In genomic region chr16:34694477-34694876, GRCm38 (mm10) we compare ENCODE assay signal across 23 mouse cellular contexts. TPM values are rescaled to one million over a fixed set of nuclear protein-coding genes. Genes with fewer than 3 reads are reported as not detected.
"Had no signal": no experiment of that assay in that cellular context is flagged by ENCODE, and none has a peak within 500 bp of the region (broad histone marks: within the 10 kb centered on the region; RNA-seq: fewer than 3 reads in every experiment).

No protein-coding gene starts in this region.

- H3K27ac ChIP-seq: neural tube, embryonic 15.5 days; stomach, embryonic 15.5 days; stomach, postnatal 0 days had no signal

- DNase-seq: retina, postnatal 1 day; right cerebral cortex, adult 18-20 months; right cerebral cortex, postnatal 14 days; right cerebral cortex, postnatal 25 days; right cerebral cortex, postnatal 4 days; spleen, adult 18-20 months; thymus, adult 18-20 months; thymus, adult 2 months; thymus, postnatal 14 days; thymus, postnatal 25 days; thymus, postnatal 36 days; thymus, postnatal 4 days had no signal

- H3K27me3 ChIP-seq: neural tube, embryonic 15.5 days; stomach, embryonic 15.5 days had no signal

- H3K4me3 ChIP-seq: neural tube, embryonic 15.5 days; stomach, embryonic 15.5 days had no signal

- H3K9me3 ChIP-seq: neural tube, embryonic 15.5 days; stomach, embryonic 15.5 days had no signal

- H3K36me3 ChIP-seq: neural tube, embryonic 15.5 days; stomach, embryonic 15.5 days had no signal

- H3K9ac ChIP-seq: neural tube, embryonic 15.5 days; stomach, embryonic 15.5 days had no signal

RNA-seq across cellular contexts. Expression of gene Ropn1, which starts 44.8 kb away (rescaled TPM):
- total RNA-seq: neutrophil, adult 5-6 weeks had no signal
- polyA plus RNA-seq: neural tube, embryonic 14.5 days; neural tube, embryonic 15.5 days; small intestine, adult 2 months; spleen, adult 2 months; stomach, embryonic 14.5 days; stomach, embryonic 15.5 days; stomach, embryonic 16.5 days; stomach, postnatal 0 days; thymus, adult 2 months; thymus, postnatal 0 days; urinary bladder, adult 2 months had no signal
